Mouse (Mus musculus): Measurements from ENCODE around the gene Tmem200a.

Gene Tmem200a

GRCm38 (mm10) chr10:25884512-25884911 is 194.3 kb downstream of the Tmem200a start:
- no peak for DNase-seq (ENCODE audit: low read depth, low spot score)

GRCm38 (mm10) chr10:25877731-25878130 is 201.1 kb downstream of the Tmem200a start:
- DNase-seq (ENCODE audit: low read depth, low spot score) = no peak

GRCm38 (mm10) chr10:25876809-25877208 is 202.0 kb downstream of the Tmem200a start:
- DNase-seq (ENCODE audit: low read depth, low spot score) = no peak

GRCm38 (mm10) chr10:25868739-25869138 is 210.1 kb downstream of the Tmem200a start:
- no peak for DNase-seq (ENCODE audit: low read depth, low spot score)
